Mouse (Mus musculus): Measurements from ENCODE around the gene Tuba1c.
"Not testable (repeated sequence)": the region's sequence is repeated elsewhere in the genome, so short reads cannot be mapped to it uniquely, and the experiment has no call there.

Tuba1c gene

GRCm38 (mm10) chr15:99071988-99072387 is 42.3 kb downstream of the Tuba1c start:
- DNase-seq: no peak

DNA sequence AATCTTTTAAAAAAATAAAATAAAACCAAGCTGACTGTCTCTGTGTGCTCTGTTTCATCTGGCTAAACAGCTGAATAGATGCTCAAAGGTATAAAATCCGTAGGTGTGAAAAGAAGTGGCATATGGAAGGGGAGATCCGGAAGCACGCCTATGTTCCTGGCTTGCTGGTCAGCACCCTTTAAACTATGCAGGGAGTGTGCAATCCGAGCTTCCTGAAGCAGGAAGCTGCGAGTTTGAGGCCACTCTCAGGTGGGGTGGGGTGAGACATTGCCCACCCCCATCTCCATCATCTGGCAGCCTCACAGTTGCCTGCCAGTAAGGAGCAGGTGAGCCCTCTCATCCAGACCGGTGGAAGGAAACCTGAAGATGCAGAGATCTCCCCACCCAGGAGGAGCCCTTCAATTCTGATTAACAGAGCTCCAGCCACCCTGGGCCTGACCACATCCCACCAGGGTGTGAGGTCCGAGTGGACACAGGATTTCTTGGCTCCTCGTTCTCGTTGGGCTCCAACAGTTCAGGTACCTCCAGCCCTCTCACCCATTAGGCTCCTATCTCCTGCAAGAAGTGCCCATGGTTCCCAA is 44.4 kb downstream of the Tuba1c start, which contains the start of gene Troap:
Gene Troap, plus strand, starts transcription at position 557 of the 581 bp plus-strand sequence.
- no peak for DNase-seq

DNA sequence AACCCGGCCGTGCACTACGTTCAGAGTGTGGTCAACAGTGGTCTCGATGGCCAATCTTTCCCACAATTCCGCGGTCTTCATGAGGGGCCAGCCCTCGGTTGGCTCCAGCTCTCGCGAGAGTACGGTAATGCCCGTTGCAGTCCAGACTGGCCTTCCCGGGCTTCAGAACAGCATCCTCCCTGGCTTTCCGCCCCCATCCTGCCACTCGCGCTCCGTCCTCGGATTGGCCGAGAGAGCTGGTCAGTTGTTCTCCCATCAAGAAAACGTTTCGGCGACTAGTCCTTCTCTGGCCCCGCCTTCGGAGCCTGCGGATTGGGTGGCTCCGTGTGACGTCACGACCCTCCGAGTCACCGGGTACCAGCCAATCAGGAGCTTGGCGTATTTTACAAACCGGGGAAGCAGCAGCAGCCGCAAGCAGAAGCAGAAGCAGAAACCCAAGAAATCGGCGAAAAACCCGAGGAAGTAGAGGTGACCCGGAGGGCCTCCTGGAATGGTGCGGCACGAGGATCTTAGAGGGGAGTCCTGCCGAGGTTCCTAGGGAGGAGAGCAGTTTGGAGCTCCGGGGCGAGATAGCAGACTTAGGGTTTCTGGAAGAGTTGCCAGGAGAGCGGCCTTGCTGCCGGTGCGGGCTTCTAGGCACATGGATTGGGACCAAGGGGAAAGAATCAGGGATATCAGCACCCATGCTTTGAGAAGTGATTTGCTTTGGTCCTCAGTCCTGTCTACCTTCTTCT is 45.1 kb downstream of the Tuba1c start:
- peak; percentile 99 for DNase-seq

DNA sequence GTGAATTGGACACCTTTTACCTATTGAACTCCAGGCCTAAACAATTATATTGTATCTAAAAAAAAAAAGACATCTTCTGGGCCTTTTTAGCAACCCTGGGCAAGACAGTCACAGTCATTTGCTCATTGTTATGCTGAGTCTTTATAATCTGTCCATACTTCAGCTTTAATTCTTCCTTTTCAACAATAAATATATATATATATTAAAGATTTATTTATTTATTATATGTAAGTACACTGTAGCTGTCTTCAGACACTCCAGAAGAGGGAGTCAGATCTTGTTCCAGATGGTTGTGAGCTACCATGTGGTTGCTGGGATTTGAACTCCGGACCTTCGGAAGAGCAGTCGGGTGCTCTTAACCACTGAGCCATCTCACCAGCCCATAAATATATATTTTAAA is 46.3 kb downstream of the Tuba1c start:
- not testable (repeated sequence) for DNase-seq

DNA sequence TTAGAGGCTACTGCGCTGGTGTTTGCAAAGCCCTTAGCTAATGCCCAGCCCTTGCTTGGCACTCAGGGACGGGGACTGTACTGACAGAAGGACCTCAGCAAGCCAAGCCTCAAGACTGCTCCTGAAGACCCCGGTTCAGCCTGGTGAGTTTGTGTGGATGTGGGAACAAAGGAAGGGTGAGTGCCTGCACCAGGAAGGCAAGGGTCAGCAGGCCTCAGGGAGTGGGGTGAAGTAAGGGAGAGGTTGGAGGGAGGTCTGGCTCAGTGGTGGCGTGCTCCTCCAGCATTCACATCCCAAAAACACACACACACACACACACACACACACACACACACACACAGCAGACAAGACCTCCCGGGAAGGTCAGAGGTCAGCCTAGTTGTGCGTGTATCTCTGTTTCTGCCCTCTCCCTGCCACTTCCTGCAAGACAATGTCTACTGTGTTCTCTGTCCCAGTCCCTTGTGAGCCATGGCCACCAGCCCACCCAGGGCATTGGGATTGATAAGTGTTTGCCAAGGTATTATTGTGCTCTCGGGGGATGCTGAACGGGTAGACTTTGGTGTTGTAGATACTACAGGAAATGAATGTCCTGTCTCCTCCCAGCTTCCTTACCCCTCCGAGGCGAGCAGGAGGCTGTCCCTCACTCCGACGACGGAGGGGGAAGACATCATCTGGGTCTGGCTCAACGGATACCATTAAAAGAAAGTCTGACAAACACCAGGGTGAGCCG is 48.7 kb downstream of the Tuba1c start:
- no peak for DNase-seq

GRCm38 (mm10) chr15:99079804-99080203 is 50.1 kb downstream of the Tuba1c start:
- no peak for DNase-seq

DNA sequence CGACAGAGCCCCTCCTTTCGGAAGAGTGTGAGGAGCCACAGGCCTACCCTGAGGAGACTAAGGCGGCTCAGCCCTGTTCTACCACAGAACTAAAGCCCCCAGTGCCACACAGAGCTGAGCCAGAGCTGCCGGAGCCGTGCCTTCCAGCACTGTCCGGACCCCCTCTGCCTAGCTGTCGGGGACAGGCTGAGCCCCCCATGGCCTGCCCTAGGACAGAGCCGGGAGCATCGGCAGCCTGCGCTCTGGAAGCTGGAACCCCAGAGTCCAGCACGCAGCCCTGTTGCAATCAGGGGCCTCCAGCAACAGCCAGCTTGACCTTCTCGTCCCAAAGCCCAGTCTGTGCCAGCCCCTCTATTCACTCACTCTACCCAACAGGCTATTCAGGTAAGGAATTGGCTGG is 52.6 kb downstream of the Tuba1c start:
- DNase-seq: no peak

- no peak for DNase-seq
These were observed 53.1 kb downstream of the Tuba1c start for GRCm38 (mm10) chr15:99082840-99083239.

DNA sequence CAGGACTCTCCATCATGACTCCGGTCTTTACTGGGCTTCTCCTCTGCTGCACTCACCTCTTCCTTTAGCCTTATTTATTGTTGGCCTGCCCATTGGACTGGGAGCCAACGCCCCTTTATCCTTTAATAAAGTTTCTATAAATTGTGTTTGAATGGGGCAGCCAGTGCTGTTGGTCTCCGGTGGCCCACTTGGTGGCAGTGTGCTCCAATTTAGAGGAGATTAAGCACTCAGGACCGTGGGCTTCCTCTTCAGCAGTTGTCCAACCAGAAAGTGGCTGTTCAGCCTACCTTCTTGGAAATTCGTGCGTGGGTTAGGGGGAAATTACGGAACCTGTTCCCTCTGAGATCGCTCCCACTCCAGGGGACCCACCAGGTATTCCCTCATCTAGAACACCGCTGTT is 53.6 kb downstream of the Tuba1c start:
- DNase-seq: peak; percentile 56 to 67

DNA sequence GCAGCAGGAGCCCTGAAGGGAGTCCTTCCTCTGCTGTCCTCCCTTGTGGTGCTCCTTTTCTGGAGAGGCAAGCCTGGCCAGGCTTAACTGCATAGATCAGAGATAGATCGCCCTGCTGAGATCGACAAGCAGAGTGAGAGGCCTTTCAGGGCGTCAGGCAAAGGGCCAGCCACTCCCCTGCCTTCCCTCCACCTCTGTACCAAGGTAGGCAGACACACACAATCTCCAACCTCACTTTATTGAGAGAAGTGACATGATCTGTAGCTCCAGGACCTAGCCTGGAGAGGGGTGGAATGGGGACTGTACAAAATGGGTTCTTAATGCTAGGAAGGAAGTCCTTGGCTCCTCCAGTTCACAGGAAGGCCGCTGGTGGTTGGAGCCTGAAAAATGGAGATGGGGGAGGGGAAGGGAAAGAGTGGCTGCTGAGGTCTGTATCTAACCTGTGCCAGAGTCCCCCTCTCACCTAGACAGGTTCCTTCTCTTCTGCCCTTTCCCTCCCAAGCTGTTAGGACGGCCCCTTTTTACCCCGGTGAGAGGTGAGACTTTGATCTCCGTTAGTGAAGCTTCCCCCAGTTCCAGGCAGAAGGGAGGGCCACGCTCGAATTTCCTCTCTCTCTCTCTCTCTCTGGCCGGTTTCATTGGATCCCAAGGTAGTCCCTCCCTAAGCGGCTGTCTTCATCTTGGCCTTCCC is 54.3 kb downstream of the Tuba1c start:
- no peak for DNase-seq

DNA sequence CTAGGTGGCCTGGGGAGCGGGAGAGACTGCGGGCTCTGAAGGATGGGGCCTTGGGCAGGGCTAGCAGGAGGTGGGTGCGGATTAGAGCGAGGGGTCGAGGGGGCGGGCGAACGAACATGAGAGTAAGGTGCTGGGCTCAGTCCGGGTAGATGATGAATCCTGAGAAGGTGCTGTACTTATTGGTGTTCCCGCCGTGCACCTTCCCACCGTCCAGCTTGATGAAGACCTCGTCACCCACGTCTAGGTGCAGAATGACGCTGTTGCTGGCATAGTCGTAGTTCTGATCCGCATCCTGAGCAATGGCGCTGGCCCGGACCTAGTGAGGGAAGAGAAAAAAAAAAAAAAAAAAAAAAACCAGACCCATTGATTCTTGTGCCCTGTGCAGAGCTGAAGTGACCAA is 54.9 kb downstream of the Tuba1c start:
- DNase-seq: no peak

DNA sequence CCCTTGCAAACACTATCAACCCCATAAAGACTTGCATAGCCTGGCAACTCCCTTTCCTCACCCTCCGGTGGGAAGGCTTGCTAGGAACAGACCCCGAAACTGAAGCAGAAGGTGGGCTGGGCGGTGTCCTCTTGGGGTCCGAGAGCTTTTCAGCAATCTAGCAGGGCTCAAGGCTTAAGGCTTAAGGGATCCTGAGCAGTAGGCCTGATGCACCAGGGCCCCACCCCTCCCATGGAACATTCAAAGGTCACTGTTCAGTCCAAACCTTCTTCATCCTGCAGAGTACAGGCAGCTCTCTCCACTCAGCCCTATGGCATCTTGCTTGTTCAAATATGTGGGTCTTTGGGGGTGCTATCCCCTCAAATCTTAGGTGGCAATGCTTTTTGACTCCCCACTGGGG is 56.3 kb downstream of the Tuba1c start:
- no peak for DNase-seq

GRCm38 (mm10) chr15:99087253-99088075 is 57.8 kb downstream of the Tuba1c start, which contains the start of gene C1ql4:
TSS of gene C1ql4 (minus strand) at chr15:99087817.
- DNase-seq: peak in 1 of 2 experiments; percentile 48

Data from cerebellum, postnatal 14 days (tissue).